Mouse (Mus musculus) midbrain, embryonic 12.5 days (tissue): ENCODE results near the gene Syt5. TPM values are rescaled to one million over a fixed set of nuclear protein-coding genes. Genes with fewer than 3 reads are reported as not detected.
A peak's percentile ranks its signal among the peaks of the same experiment; 100 is the strongest.

ENCODE experiments used
- ATAC-seq: fragments of 200-750 bp; cut with Nextera tagmentation; 2 replicates; pipeline ENCODE4 v1.8.0; 2017; ENCODE audit warnings: low read depth, moderate TSS enrichment, moderate library complexity; ENCODE audit not compliant: low FRiP score
- H3K27ac ChIP-seq: fragments of 300-500 bp; sonication (generic); replicated peaks from 2 replicates; pipeline ENCODE4 v1.5.1; 2016; ENCODE audit warnings: mild to moderate bottlenecking
- H3K27me3 ChIP-seq: fragments of 300-500 bp; sonication (generic); 2 replicates; pipeline ENCODE4 v1.6.1; 2016; ENCODE audit warnings: mild to moderate bottlenecking
- H3K36me3 ChIP-seq: fragments of 300-500 bp; sonication (generic); 2 replicates; pipeline ENCODE4 v1.6.1; 2016
- H3K4me1 ChIP-seq: fragments of 300-500 bp; sonication (generic); 2 replicates; pipeline ENCODE4 v1.6.1; 2016
- H3K4me2 ChIP-seq: fragments of 300-500 bp; sonication (generic); replicated peaks from 2 replicates; pipeline ENCODE4 v1.6.1; 2016; ENCODE audit warnings: mild to moderate bottlenecking, moderate library complexity
- H3K4me3 ChIP-seq: fragments of 300-500 bp; sonication (generic); 2 replicates; pipeline ENCODE4 v1.5.1; 2016; ENCODE audit warnings: mild to moderate bottlenecking
- H3K9ac ChIP-seq: fragments of 300-500 bp; sonication (generic); replicated peaks from 2 replicates; pipeline ENCODE4 v1.6.1; 2016; ENCODE audit warnings: mild to moderate bottlenecking, moderate library complexity
- H3K9me3 ChIP-seq: fragments of 300-500 bp; sonication (generic); 2 replicates; pipeline ENCODE4 v1.6.1; 2016; ENCODE audit warnings: mild to moderate bottlenecking
- WGBS: fragments of 180-500 bp; shearing (Covaris S2); methylation state at CpG from one replicate; pipeline ENCODE4 v1.1.7; 2016; 5-methylcytosine and 5-hydroxymethylcytosine counted together
- polyA plus RNA-seq: library from polyadenylated mRNA; unstranded; fragments of >200 nt; fragmentation: Nextera tagmentation; extraction: Ambion mirVana; gene quantifications from 2 replicates; pipeline ENCODE4 v1.2.1, GENCODE M21; 2016

Syt5 gene
- polyA plus RNA-seq, 1 experiment from 2014 or later, result 33.8 TPM

DNA sequence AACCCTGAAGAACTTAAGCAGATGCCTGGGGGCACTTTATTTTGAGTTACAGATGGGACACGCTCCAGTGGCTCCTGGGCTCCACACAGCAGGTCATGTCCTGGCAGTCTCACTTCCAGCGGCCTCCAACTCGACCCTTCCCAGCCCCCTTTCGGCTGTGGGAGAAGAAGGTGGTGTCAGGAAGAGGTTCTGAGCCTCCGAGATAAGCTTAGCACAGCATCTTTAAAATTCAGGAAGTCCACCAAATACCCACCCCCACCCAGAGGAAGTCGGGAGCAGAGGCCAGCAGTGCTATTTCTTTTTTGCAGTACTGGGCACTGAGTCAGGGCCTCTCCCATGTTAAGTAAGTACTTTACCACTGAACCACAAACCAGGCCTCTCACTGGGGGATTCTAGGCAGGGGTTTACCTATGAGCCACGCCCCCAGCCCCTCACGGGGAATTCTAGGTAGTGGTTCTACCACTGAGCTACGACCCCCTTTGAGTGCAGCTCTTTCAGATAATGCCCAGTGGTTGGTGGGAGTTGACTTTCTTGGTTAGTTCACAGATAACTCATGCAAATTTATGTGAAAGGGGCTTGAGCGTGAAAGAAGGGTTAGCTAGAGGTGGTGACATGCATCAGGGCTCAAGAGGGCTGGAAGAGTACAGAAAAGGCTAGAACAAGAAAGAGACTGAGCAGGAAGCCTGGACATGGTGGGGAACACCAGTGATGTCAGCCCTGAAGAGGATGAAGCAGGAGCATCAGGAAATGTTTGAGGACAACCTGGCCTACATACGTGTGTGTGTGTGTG, 42.5 kb downstream of the Syt5 start:
- Histone ChIP-seq H3K36me3 (no peaks in the 10 kb centered on the region), H3K27ac (no peak overlapping the region), H3K4me3 (no peak overlapping the region), H3K9me3 (no peaks in the 10 kb centered on the region), H3K27me3 (peaks cover 14% of the 10 kb centered on the region), H3K4me1 (peaks cover 11% of the 10 kb centered on the region), H3K4me2 (no peak overlapping the region), H3K9ac (no peak overlapping the region)
- ATAC-seq, result no peak
- 69% methylated on average over 11 of the region's 11 CpGs for WGBS

DNA sequence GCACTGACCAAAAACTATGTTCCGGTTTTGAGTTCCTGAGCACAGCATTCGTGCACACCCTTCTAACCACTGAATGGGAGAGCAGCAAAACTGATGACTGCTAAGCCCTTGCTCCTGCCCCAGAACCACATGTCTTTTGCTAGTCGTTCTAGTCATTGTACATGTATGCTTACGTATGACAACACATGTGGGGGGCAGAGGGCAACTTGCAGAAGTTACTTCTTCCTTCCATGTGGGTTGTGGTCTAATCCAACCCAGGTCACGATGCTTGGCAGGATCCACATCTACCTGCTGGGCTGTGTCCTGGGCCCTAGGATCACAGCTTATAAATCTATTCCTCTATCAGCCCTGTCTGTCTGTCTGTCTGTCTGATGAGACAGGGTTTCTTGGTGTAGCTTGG, 43.5 kb downstream of the Syt5 start:
- 82% methylated on average over 5 of the region's 5 CpGs for WGBS
- no peak overlapping the region for H3K27ac ChIP-seq

DNA sequence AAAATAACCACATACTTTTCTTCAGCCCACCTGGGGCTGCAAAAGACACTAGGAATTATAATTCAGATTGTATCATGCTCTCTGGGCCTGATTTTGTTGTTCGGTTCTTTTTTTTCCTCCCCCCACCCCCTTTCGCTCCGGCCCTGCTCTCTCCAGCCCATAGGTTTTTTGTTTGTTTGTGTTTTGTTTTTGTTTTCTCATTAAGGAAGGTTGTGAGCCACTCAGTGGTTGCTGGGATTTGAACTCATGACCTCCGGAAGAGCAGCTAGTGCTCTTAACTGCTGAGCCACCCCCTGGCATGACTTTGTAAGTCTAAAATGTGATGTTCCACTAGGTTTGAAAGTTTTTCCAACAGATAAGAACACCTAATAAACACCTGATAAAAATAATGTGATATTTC, 44.2 kb downstream of the Syt5 start:
- H3K4me3 ChIP-seq, result no peak overlapping the region
- no peak overlapping the region for H3K9ac ChIP-seq
- peaks cover 29% of the 10 kb centered on the region for H3K4me1 ChIP-seq
- no peaks in the 10 kb centered on the region for H3K36me3 ChIP-seq
- no peak for ATAC-seq
- no peaks in the 10 kb centered on the region for H3K9me3 ChIP-seq
- 81% methylated on average over 4 of the region's 4 CpGs for WGBS
- H3K27ac ChIP-seq, result no peak overlapping the region
- H3K4me2 ChIP-seq, result no peak overlapping the region
- H3K27me3 ChIP-seq, result 0 out of 2 replicates have a peak, but pooled peaks cover 3% of the 10 kb centered on the region

More for the DNA sequence above, 43.5 kb downstream of the Syt5 start:
- peaks cover 21% of the 10 kb centered on the region for H3K4me1 ChIP-seq
- H3K9me3 ChIP-seq, result no peaks in the 10 kb centered on the region
- H3K9ac ChIP-seq, result no peak overlapping the region
- ATAC-seq, result no peak
- H3K4me3 ChIP-seq, result no peak overlapping the region
- peaks cover 8% of the 10 kb centered on the region; the same call in 1 of the 2 replicates for H3K27me3 ChIP-seq
- no peaks in the 10 kb centered on the region for H3K36me3 ChIP-seq
- H3K4me2 ChIP-seq, result no peak overlapping the region

GRCm38 (mm10) chr7:4502421-4503090, 44.8 kb downstream of the Syt5 start:
- 0 out of 2 replicates have a peak, but pooled peaks cover 3% of the 10 kb centered on the region for H3K27me3 ChIP-seq
- 11% methylated on average over 14 of the region's 14 CpGs for WGBS
- H3K9me3 ChIP-seq, result no peaks in the 10 kb centered on the region
- peak overlapping the region; percentile 93 for H3K4me2 ChIP-seq
- H3K36me3 ChIP-seq, result no peaks in the 10 kb centered on the region
- no peak overlapping the region for H3K27ac ChIP-seq
- peak overlapping the region; percentile 96; the same call in 1 of the 2 replicates for H3K9ac ChIP-seq
- ATAC-seq, result peak; percentile 20
- H3K4me1 ChIP-seq, result peaks cover 34% of the 10 kb centered on the region
- H3K4me3 ChIP-seq, result peak overlapping the region; percentile 93

DNA sequence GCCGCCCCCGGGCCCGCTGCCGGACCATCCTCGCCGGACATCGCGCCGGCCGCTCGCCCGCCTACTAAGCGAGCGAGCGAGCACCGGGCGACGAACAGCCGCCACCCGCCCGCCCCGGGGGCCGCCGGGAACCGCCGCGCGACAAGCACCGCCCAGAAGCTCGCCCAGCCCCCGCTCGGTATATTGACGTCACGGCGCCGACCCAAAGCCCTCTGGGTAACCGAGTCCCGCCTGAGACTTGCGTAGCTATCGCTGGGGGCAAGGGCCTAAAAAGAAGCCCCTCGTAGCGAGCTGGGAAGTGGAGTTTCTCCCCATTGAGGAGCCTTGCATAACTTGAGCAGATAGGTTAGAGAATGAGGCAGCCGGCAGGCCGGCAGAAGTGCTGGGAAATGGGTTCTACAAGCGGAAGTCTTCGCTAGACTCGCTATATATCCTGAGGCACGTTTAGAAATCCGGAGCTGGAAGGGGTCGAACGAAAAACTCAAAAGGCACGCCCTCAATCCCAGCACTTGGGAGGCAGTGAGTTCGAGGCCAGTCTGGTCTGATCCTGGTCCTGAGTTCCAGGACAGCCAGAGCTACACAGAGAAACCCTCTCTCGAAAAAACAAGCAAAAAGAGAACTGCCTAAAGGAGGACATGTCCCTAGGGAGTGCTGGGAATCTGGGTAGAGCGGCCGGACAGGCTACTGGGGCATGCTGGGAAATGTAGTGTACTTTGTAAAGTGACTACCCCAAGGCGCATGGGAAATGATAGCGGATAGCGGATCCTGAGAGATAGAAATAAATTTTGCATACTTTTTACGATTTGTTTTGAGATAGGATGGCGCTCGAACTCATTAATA, 45.6 kb downstream of the Syt5 start, which contains the start of gene Ppp1r12c:
Gene Ppp1r12c, minus strand, starts transcription at position 123 of the 840 bp plus-strand sequence.
- WGBS, result under 1% methylated on average over 62 of the region's 62 CpGs
- Histone ChIP-seq H3K4me2 (peak within 1 kb of the TSS; percentile 93), H3K4me3 (peak within 1 kb of the TSS; percentile 93), H3K27ac (peak within 1 kb of the TSS; percentile 85), H3K27me3 (0 out of 2 replicates have a peak, but pooled peaks cover 3% of the 10 kb centered on the region), H3K4me1 (peaks cover 37% of the 10 kb centered on the region), H3K36me3 (peaks cover 7% of the 10 kb centered on the region; the same call in 1 of the 2 replicates), H3K9me3 (no peaks in the 10 kb centered on the region), H3K9ac (peak within 1 kb of the TSS; percentile 96)
- peak; percentile 91 for ATAC-seq

DNA sequence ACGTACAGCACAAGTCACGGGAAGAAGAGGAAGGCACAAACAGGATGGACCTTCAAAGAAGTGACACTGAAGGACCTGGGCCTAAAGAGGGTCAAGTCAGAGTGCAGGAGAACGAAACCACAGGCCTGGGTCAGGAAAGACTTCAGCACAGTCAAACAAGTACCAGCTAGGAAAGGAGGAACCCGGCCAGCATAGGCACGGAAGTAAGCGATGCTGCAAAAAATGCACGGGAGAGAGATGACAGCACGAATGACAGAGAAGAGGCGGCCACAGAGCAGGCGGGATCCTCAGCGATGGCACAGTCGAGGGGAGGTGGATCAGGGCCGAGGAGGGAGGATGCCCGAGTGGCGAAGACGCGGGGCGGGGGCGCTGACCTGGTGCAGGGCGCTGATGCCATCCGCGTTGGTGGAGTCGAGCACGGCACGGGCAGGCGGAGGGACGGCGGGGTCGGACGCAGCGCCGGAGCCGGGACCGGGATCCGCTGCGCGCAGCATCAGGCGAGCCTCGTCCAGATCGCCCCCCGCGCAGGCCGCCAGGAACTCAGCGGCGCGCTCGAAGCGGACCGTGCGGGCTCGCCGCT, 46.4 kb downstream of the Syt5 start:
- peak; percentile 41 for ATAC-seq
- Histone ChIP-seq H3K4me1 (peaks cover 37% of the 10 kb centered on the region), H3K4me2 (peak overlapping the region; percentile 93), H3K9ac (peak overlapping the region; percentile 96), H3K27ac (peak overlapping the region; percentile 85), H3K36me3 (peaks cover 15% of the 10 kb centered on the region; the same call in 1 of the 2 replicates), H3K27me3 (0 out of 2 replicates have a peak, but pooled peaks cover 3% of the 10 kb centered on the region), H3K9me3 (no peaks in the 10 kb centered on the region), H3K4me3 (peak overlapping the region; percentile 93)
- under 1% methylated on average over 40 of the region's 52 CpGs for WGBS

- peak overlapping the region; percentile 52; the same call in 1 of the 2 replicates for H3K27ac ChIP-seq
- peaks cover 34% of the 10 kb centered on the region for H3K36me3 ChIP-seq
- H3K9me3 ChIP-seq, result no peaks in the 10 kb centered on the region
- ATAC-seq, result no peak
- no peak overlapping the region for H3K9ac ChIP-seq
- peak overlapping the region; percentile 93 for H3K4me2 ChIP-seq
- H3K27me3 ChIP-seq, result 0 out of 2 replicates have a peak, but pooled peaks cover 1% of the 10 kb centered on the region
- WGBS, result 95% methylated on average over 4 of the region's 4 CpGs
- peaks cover 37% of the 10 kb centered on the region for H3K4me1 ChIP-seq
- 0 out of 2 replicates have a peak overlapping the region, but pooled peaks have one; percentile 14 for H3K4me3 ChIP-seq
These were observed 48.3 kb downstream of the Syt5 start for GRCm38 (mm10) chr7:4499034-4499433.

DNA sequence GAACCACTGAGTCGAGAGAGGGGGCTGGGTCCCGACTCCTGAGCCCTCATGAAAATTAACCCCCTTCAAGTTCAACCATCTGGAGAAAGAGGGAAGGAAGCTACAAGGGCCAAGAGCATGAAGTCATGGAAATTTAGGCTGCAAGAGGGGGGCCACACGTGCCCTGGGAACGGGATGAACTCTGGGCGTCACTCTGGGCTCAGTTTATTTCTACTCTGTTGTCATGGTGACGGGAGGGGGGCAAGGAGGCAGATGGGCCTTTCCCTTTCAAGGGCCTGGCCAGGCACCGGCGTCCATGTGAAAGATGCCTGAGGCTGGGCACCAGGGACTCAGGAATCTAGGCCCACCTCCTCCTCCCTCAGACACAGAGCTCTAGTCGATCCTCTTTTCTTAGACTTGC, 49.1 kb downstream of the Syt5 start:
- Histone ChIP-seq H3K9ac (peak overlapping the region; percentile 37), H3K4me3 (peak overlapping the region; percentile 14), H3K36me3 (peaks cover 42% of the 10 kb centered on the region), H3K27me3 (no peaks in the 10 kb centered on the region), H3K4me2 (peak overlapping the region; percentile 93), H3K4me1 (peaks cover 37% of the 10 kb centered on the region), H3K9me3 (no peaks in the 10 kb centered on the region), H3K27ac (peak overlapping the region; percentile 52)
- peak; percentile 25; the same call in 1 of the 2 replicates for ATAC-seq
- WGBS, result 22% methylated on average over 9 of the region's 9 CpGs

GRCm38 (mm10) chr7:4497271-4497903, 50.0 kb downstream of the Syt5 start:
- no peaks in the 10 kb centered on the region for H3K27me3 ChIP-seq
- no peak overlapping the region for H3K27ac ChIP-seq
- H3K36me3 ChIP-seq, result peaks cover 49% of the 10 kb centered on the region
- no peak overlapping the region; the same call in 1 of the 2 replicates for H3K4me2 ChIP-seq
- no peak overlapping the region for H3K4me3 ChIP-seq
- no peak for ATAC-seq
- peaks cover 37% of the 10 kb centered on the region for H3K4me1 ChIP-seq
- no peaks in the 10 kb centered on the region for H3K9me3 ChIP-seq
- no peak overlapping the region for H3K9ac ChIP-seq
- WGBS, result 90% methylated on average over 9 of the region's 9 CpGs

- WGBS, result 91% methylated on average over 3 of the region's 3 CpGs
- Histone ChIP-seq H3K4me1 (peaks cover 37% of the 10 kb centered on the region), H3K27ac (no peak overlapping the region), H3K9ac (no peak overlapping the region), H3K4me3 (no peak overlapping the region), H3K9me3 (no peaks in the 10 kb centered on the region), H3K36me3 (peaks cover 57% of the 10 kb centered on the region), H3K4me2 (no peak overlapping the region), H3K27me3 (no peaks in the 10 kb centered on the region)
- no peak for ATAC-seq
These were observed 50.9 kb downstream of the Syt5 start for GRCm38 (mm10) chr7:4496468-4496867.

- no peak for ATAC-seq
- H3K27ac ChIP-seq, result no peak overlapping the region
- H3K4me3 ChIP-seq, result no peak overlapping the region
- WGBS, result 96% methylated on average over 1 of the region's 1 CpGs
- no peaks in the 10 kb centered on the region for H3K9me3 ChIP-seq
- H3K4me2 ChIP-seq, result no peak overlapping the region
- H3K27me3 ChIP-seq, result no peaks in the 10 kb centered on the region
- peaks cover 75% of the 10 kb centered on the region for H3K36me3 ChIP-seq
- H3K4me1 ChIP-seq, result peaks cover 17% of the 10 kb centered on the region
- H3K9ac ChIP-seq, result no peak overlapping the region
These were observed 53.4 kb downstream of the Syt5 start for GRCm38 (mm10) chr7:4493991-4494390.
